Mouse (Mus musculus) layer of hippocampus, postnatal 10 days (tissue): ENCODE results near the gene Diaph2. TPM values are rescaled to one million over a fixed set of nuclear protein-coding genes. Genes with fewer than 3 reads are reported as not detected.

Experiments
- DNase-seq, 2 experiments: peaks; one replicate each; pipeline ENCODE4 v3.0.0; 2021; ENCODE audit warnings: low spot score in 2 of 2
- long read RNA-seq: library from polyadenylated mRNA; stranded (forward); transcript quantifications from one replicate; pipeline ENCODE4 v2.0.0, GENCODE M21; 2023
- total RNA-seq, 2 experiments: library from RNA; stranded (reverse); gene quantifications; 2 replicates each; pipeline ENCODE4 v1.2.3; 2021

The Diaph2 gene
- 10 to 100 TPM; 14.1 to 17.4 TPM for total RNA-seq
- long read RNA-seq = 0 reads

DNA sequence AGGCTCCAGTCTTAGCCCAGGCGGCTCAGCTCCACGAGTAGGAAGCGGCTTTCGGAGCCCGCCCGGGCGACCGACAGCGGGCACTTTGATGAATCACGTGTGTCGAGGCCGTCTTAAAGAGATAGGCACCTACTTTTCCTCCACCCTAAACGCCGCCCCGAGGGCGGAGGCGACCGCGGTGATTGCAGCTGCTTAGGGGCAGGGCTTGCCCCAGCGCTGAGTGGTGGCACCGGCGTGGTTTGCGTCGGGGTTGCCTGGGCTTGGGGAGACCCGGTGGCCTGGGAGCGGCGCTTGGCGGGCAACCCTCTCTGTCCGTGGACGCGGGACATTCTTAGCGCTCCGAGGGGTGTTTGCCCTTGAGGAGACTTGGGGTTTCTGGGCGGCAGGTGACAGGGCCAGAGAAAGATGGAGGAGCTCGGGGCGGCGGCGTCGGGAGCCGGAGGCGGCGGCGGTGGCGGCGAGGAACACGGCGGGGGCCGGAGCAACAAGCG, at the start of gene Diaph2:
TSS of gene Diaph2 (plus strand) at position 172 of the 491 bp plus-strand sequence.
- peak; percentile 63 to 71 for DNase-seq

DNA sequence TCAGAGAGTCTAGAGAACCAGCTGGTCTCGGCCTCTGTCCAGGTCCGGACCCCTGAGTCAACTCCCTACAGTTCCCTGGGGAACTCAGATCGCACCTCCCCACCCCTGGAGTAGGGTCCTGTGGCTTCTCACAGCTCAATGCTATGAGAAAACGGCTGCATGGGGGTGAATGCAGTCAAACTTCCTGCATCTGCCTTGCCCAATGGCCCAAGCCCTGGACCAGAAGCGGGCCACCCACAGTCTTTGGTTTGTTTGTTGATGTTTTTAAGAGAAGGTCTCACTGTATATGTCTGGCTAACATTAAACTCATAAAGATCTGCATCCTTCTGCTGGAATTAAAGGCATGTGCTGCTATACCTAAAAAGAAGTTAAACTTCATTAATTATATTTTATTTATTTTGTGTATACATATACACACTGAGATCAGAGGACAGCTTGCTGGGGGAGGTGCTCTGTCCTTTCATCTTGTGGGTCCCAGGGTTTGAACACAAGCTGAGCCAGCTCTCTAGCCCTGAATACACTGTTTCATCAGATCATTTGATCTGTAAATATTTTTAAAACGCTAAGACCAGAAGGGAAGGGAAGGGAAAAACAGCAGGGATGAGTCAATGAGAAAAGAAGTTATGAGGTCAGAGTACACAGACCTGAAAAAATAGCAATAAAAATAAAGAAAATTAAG, 47.8 kb upstream of the Diaph2 start:
- no peak for DNase-seq

DNA sequence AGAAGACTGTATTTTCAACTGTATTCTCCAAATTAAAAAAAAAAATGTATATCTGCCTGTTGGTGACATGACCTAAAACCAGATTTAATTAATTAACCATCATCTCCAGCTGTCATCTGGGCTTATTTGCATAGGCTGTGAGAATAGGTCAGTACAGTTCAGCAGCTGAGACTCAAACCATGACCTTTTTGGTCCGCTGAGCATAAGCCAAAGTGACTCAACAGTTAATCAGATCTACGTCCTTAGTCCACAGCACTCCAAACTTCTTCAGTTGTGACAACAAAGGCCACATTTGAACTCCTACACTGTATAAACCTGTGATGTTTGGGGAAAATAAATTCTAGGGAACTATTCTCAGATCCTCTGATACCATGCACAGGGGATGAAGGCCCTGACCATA, 39.9 kb upstream of the Diaph2 start:
- no peak for DNase-seq

DNA sequence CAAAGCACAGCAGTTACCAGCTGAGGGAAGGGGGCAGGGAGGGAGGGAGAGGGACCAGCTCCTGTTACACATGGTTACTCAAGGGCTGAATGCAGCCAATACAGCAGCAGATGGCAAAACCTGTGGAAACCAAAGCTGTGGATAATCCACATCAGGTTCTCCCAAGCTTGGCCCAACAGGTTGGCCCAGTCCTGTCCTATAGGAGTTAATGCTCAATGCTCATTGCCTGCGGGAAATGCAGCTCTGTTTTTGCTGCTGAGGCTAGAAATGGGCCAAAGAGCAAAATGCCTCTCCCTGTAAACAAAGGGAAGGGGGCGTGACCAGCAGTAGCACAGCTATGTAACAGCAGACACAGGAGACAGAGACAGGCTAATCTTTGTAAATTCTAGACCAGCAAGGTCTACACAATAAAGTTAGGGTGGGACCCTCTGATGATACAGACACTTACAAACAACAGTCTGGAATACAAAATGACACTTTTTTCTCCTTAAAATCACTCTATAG, 20.8 kb upstream of the Diaph2 start:
- DNase-seq = no peak

DNA sequence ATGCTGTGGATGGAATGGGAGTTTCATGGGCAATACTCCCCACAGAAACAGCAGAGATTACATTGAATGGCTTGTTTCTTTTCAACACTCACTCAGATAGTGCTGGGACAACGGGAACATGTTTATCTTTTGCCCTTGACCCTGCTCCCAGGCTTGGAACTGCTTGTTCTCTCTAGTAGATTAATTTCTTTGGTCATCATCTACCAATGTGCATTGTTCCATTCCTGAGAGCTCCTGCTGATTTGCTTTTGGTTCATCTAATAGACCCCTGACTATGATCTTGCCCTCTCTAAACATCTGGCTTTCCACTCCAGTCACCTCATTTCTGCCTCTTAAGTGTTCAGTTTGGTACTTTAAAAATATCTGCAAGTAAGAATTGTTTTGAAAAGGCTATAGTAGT, 13.0 kb upstream of the Diaph2 start:
- DNase-seq = no peak

DNA sequence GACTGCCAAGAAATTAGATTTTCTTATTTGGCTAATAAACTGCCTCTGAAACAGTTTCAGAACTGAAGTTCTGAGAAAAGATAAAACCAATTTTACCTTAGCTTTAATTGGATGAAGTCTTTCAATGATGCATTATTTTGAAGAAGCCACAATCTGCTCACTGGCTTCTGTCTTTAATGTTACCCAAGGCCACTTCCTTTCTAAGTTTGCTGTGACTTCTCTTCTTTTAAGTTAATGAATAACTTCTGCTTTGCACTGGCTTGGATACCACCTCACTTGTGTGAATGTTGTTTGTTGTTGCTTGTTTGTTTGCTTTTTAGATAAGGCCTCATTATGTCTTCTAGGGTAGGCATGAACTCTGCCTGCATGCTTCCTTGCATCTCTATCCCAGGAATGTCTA, 10.3 kb upstream of the Diaph2 start:
- no peak for DNase-seq

DNA sequence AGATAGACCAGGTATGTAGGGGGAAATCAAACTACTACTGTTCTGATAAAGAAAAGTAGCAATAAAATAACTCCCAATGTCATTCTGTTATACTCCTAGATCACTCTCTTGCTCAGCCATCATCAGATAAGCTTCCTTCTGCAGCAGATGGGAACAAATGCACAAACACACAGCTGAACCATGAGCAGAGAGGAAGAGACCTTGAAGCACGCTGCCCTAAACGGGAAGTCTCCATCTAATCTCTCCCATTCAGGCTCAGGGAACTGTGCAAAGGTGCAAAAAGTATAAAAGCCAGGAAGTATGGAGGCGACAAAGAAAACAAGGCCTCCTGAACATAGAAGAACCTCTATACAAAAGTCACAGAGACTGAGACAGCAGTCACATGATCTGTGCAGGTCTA, 6.6 kb upstream of the Diaph2 start:
- no peak for DNase-seq

DNA sequence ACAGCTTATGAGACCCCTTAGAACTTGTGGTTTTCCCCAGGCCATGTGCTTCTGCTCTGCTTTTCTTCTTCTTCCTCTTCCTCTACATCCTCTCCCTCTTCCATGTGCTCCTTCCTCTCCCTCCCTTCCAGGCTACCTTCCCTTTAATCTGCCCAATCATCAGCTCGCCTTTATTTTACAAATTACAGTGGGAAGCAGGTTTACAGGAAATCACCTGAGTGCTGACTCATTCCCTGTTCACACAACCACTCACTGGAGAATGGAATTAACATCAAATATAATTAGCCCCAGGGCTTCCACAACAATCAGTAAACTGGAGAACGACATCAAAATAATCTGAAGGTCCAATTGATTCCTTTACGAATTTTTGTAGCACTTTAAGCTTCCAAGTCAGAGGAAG, 3.6 kb upstream of the Diaph2 start:
- no peak for DNase-seq

DNA sequence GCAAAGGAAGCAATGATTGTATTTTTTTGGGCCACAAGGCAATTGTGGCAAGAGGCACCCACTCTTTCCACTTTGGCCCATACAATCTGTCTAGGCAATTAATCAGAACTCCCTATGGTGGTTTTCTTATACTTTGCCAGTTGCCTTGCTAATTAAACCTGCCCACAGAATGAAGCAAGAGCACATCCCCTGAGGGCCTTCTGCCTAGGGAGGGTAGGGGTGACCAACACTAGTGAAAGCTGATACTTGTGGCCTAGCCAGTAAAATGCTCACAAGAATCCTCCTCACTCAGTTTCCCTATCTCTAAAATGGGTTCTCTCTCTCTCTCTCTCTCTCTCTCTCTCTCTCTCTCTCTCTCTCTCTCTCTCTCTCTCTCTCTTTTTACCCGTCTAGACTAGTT, 440 bp upstream of the Diaph2 start:
- no peak for DNase-seq

DNA sequence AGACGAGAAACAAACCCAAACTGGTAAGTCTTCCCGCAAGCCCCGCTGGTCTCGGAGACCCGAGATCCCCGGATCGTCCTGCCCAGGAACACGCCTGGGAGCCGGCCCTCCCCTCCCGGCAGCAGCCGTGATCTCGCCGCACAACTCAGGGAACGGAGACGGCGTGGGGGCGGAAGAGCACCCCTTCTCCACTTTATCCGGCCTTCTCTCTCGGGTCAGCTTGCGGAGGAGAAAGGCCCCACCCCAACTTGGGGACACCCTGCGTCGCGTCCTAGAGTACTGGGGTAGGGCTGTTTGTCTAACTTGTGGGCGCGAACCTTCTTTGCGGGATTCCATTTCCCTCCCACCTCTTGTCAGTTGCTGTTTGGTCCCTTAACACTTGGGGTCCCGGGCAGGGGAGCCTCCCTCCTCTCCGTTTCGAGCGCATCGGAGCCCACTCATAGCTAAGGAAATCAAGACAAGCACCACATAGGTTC, 590 bp downstream of the Diaph2 start:
- DNase-seq = no peak

DNA sequence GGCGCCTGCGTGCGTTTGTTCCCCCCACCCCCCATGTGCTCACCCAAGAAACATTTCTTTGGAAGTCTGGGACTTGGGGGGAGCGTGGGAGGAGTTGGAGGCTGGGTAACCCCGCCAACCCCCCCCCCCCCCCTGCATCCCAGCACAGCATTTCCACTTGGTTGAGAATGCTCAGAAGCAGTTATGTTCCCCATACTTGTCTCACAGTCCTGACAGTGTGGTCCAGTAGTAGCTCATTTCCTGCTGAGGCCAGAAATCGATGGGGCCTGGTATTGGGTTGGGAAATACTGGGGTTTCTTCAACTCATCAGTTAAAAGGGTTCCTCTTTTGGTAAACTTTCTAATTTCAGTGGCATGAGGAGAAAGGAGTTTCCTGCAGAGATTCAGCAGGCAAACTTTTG, 1.1 kb downstream of the Diaph2 start:
- DNase-seq = no peak

DNA sequence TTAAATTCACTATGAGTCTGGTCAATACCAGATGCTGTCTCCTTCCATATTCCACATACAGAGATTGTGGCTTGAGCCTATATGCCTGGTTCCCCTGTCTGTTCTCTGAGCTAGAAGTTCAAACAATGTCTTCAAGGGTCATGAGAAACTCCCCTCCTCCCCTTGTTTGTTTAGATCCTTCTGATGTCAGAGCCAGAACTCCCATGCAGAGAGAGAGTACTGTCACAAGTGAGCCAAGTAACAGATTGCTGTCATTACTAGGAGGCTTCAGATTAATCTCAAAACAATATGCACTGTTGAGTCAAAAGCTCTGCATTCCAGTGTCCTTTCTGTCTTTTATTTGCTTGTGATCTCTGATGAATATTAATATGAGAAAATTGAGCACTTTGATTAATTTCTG, 7.1 kb downstream of the Diaph2 start:
- no peak for DNase-seq

DNA sequence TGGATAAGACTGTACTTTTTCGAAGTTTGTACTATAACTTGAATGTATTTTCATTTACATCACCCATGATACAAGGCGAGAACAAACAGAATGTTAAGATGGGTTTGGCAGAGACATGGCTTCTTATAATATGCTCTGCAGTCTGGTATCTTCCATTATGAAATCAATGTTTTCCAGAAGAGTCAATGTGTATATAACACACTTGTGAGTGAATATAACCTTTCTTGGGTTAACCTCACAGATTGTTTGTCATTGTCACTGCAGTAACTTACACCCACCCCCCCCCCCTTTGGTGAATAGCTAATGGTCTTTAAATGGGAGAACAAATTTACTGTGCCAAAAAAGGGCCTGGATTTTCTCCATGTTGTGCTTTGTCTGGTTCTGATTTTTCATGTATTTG, 13.1 kb downstream of the Diaph2 start:
- DNase-seq = no peak

DNA sequence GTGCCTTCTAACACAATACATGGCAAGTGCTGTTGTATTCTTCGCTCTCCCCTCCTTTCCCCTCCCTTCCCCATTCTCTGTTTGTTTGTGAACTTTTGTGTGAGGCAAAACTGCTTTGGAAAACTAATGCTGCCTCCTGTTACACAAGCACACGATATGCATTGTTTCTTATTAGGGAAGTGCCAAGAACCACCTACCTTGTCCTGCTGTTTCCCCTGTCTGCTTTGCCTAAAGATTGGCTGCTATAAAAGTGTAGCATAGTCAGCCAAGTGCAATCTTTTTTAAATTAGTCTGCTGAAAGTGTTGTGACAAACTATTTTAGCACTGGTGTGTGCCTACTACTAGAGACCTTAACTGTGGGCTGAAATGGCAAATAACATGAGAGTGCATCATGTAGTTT, 15.8 kb downstream of the Diaph2 start:
- no peak for DNase-seq

DNA sequence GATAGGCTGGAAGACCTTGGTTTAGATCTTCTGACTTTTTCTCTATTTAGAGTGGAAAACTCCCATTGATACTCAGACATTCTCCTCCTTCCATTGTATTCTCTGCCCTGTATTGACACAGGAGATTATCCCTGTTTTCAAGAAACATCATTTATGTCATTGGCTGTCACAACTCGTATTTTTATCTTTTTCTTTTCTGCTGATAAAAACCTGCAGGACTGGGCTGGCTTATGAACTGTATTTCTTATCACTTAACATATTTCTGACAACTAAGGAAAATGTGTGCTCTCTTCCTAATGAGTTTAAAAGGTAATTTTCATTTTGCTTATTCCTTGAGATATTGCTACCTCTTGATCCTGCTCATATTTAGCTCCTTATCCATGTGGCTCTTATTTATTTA, 17.3 kb downstream of the Diaph2 start:
- no peak for DNase-seq

DNA sequence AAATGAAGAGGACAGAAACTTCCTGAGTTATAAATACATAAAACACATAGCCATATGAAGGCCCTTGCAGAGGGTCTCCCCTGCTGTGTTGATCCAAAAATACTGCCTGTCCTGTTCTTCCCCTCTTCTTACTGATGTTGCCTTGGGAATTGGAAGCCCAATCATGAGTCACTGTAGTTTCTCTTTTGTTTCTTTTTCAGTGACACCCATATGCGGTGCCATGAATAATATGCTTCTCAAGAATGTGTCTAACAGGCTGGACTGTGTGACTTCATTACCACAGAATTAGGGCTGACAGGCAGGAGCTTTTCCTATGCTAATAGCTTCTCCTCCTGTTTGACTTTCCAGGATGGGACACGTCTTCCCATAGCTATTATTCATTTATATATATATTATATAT, 21.1 kb downstream of the Diaph2 start:
- no peak for DNase-seq

DNA sequence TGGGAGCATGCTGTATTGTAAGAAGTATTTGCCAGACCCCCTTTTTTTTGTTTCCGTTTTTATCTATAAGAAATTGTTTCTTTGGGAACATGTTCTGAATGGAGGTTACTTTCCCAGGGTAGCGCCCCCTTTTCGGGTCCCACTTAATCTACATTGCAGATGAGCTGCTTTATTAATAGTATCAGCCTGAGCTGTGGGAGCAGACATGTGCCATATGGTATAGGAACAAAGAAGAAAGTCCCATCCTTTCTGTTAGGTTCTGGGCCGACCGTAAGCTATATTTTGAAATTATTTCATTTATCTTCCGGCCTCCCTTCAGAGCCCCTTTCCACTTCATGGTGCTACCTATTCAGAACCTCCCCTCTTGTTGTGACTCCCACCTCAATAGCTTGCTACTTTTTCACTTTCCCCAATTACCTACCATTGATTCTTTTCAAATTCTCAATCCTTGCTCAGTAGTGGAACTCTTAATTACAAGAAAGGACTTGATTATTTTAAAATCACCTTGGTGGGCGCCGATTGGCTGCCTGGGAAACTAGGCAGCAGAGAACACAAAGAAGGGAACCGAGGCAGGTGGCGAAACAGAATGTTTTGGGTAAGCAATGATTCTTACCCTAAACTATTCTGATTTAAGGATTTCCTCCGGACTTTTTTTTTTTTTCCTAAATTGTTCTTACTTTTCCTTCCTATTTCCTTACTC, 24.2 kb downstream of the Diaph2 start:
- DNase-seq = no peak

DNA sequence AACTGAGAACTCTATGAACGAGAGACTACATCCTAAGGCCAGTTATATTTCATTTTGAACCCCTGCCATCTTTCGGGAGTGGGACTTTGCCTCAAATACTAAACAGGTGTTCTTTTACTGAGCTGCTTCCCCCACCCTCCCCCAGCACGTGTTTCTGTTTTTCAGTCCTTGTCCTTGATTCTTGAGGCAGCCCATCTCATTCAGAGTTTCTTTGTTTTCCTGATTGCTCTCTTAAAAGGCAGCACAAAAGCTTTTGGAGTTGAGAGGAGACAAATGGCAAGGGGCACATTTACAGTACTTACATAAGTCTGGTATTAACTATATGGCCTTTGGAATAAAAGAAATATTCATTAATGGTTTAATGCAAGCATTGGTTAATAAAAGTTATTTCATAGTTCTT, 24.9 kb downstream of the Diaph2 start:
- DNase-seq = no peak

DNA sequence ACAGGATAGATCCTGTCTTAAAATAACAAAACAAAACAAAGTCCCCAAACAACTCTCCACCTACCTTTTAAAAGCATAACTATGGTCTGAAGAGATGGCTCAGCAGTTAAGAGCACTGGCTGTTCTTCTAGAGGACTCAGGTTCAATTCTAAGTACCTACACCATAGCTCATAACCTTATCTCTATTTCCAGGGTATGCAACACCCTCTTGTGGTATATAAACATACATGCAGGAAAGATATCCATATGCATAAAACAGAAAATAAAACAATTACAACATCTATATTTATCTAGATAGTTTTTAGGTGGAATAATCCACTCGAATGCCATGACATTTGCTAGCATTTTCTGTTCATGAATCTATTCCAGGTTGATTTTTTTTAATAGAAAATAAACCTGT, 27.2 kb downstream of the Diaph2 start:
- DNase-seq = no peak

DNA sequence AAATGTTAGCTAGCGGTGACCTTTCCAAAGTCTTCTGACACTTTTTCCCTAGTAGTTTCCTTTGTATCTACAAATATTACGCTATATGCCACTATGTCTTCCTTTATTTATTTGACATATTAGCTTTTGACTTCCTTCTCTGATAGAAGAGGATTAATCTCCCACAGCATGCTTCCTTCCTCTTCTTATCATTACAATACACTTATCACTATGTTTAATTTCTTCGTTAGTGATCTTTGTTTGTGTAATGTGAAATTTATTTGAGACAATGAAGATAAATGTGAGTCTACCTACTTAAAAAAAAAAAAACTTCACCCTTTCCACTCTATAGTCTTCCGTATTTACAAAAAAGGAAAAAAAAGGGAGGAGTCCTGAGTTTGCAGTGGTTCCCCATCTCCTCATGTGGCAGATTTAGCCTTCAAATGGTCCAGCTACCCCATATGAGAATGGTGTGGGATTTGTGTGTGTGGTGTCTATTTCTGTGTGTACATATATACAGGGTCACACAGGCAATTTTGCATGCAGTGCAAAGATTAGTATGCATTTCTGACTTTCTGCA, 27.9 kb downstream of the Diaph2 start:
- DNase-seq = no peak

DNA sequence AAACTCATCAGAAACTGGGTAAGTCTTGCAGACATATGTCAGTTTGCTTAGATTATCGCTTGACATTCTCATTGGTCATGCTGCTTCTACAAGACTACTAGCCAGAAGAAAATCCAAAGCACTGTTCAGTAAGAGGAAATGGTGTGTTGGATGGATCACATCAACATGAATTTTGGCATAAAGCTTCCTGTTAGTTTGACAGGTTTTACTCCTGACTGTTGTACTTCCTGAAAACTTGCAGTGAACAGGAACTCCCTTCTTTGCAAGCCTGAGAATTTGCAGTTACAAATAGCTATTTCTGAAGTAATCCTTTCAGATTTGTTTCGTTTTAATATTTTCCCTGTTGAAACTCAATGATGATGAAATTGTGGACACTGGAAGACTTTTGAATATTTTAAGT, 32.3 kb downstream of the Diaph2 start:
- DNase-seq = no peak

DNA sequence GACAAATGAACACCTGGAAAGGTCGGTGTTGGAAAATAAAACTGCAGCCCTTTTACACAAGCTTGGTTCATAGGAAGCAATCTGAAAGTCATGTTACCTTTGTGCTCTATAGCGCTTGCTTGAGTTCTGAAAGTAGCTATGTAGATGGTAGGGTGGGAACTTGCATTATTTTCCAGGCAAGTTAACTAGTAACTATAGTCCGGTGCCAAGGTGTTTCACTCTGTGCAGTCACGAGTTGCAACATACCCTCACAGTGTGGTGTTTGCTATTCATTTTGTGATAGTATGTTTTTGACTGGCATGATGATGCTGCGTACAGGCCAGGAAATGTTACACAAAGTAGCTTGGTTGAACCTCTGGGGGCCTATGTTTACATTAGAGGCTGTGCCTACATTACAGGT, 34.5 kb downstream of the Diaph2 start:
- DNase-seq = no peak
